Mouse (Mus musculus): ENCODE results near the gene Ggt5. TPM values are rescaled to one million over a fixed set of nuclear protein-coding genes. Genes with fewer than 3 reads are reported as not detected.

Ggt5 gene
- polyA plus RNA-seq, 1 experiment from 2014 or later = 3.9 TPM

DNA sequence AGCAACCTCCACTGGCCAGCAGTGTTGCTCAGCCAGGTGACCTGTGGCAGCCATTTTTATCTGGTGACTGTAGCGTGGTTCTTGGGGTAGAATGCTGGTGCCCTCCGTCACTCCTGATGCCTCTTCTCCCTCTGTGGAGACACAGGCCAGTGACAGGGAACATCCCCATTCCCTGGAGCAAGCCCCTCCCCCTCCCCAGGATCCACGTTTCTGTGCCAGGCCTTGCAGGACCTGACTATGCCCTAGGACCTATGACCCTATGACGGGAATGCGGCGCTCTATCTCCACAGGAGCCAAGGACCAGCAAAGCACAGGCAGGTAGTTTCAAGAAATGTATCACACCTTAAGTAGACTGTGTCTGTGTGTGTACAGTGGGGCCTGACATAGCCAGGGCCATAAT is 59.0 kb downstream of the Ggt5 start:
- no peak for ATAC-seq (ENCODE audit: low FRiP score, low TSS enrichment)
- Histone ChIP-seq H3K9ac (ENCODE audit: low read depth, low read length) (no peak overlapping the region), H3K27ac (ENCODE audit: low read depth, low read length) (no peak overlapping the region), H3K4me2 (replicated peaks; ENCODE audit: low read depth, low read length) (no peak overlapping the region), H3K9me3 (ENCODE audit: control insufficient read depth, low read length) (no peaks in the 10 kb centered on the region), H3K4me3 (ENCODE audit: low read length) (no peak overlapping the region), H3K27me3 (ENCODE audit: control insufficient read depth, insufficient read depth, low read length) (no peaks in the 10 kb centered on the region), H3K4me1 (ENCODE audit: control insufficient read depth, insufficient read depth, low read length) (peaks cover 9% of the 10 kb centered on the region), H3K36me3 (ENCODE audit: control insufficient read depth, insufficient read depth, low read length) (peaks cover 36% of the 10 kb centered on the region)
- 90% methylated on average over 6 of the region's 6 CpGs for WGBS

DNA sequence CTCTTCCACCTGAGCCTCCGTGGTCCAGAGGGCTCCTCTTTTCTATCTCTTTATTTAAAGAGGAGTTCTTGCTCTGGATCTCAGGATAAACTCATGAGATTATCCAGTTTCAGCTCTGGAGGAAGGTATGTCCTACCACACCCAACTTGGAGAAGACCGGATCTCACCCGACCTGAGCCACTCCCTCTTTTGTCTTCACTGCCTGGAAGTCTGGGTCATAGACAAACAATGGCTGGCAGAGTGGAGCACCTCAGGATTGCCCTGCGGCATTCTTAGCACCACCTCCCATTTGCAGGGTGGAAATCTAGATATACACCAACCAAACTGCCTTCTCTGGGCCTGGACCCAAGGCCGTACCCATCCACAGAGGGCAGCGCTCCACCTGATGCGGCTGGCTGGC is 59.9 kb downstream of the Ggt5 start:
- ATAC-seq (ENCODE audit: low FRiP score, low TSS enrichment) = no peak
- no peak overlapping the region for H3K4me2 ChIP-seq (replicated peaks; ENCODE audit: low read depth, low read length)
- 0 out of 2 replicates have a peak, but pooled peaks cover under 1% of the 10 kb centered on the region for H3K4me1 ChIP-seq (ENCODE audit: control insufficient read depth, insufficient read depth, low read length)
- H3K4me3 ChIP-seq (ENCODE audit: low read length) = no peak overlapping the region
- WGBS = 96% methylated on average over 7 of the region's 7 CpGs
- no peaks in the 10 kb centered on the region for H3K27me3 ChIP-seq (ENCODE audit: control insufficient read depth, insufficient read depth, low read length)
- no peaks in the 10 kb centered on the region for H3K9me3 ChIP-seq (ENCODE audit: control insufficient read depth, low read length)
- peaks cover 45% of the 10 kb centered on the region for H3K36me3 ChIP-seq (ENCODE audit: control insufficient read depth, insufficient read depth, low read length)
- H3K9ac ChIP-seq (ENCODE audit: low read depth, low read length) = no peak overlapping the region
- no peak overlapping the region for H3K27ac ChIP-seq (ENCODE audit: low read depth, low read length)

DNA sequence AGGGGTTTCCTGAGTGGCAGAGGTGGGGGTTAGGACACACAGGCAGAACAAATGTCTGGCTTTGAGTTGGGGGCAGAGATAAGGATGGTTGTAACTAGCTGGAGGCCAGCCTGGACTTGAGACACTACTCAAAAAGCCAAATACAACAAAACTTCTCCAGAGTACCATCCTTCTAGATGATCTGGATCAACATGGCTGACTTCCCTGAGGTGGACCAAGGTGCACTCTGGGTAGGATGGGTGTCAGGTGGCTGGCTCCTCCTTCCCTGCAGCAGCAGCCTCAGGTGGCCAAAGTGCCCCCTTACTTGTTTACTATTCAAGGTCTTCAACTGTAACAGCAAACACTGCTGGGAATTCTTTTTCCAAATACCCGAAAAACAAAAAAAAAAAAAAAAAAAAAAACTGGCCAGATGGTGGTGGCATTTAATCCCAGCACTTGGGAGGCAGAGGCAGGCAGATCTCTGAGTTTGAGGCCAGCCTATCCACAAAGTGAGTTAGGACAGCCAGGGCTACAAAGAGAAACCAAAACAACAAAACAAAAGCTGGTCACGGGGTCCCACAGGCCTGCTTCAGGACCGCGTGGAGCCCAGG is 60.4 kb downstream of the Ggt5 start:
- Histone ChIP-seq H3K9ac (ENCODE audit: low read depth, low read length) (no peak overlapping the region), H3K9me3 (ENCODE audit: control insufficient read depth, low read length) (no peaks in the 10 kb centered on the region), H3K4me1 (ENCODE audit: control insufficient read depth, insufficient read depth, low read length) (no peaks in the 10 kb centered on the region), H3K27ac (ENCODE audit: low read depth, low read length) (no peak overlapping the region), H3K4me3 (ENCODE audit: low read length) (no peak overlapping the region), H3K36me3 (ENCODE audit: control insufficient read depth, insufficient read depth, low read length) (peaks cover 50% of the 10 kb centered on the region), H3K27me3 (ENCODE audit: control insufficient read depth, insufficient read depth, low read length) (no peaks in the 10 kb centered on the region), H3K4me2 (replicated peaks; ENCODE audit: low read depth, low read length) (no peak overlapping the region)
- 94% methylated on average over 4 of the region's 4 CpGs for WGBS
- no peak for ATAC-seq (ENCODE audit: low FRiP score, low TSS enrichment)

DNA sequence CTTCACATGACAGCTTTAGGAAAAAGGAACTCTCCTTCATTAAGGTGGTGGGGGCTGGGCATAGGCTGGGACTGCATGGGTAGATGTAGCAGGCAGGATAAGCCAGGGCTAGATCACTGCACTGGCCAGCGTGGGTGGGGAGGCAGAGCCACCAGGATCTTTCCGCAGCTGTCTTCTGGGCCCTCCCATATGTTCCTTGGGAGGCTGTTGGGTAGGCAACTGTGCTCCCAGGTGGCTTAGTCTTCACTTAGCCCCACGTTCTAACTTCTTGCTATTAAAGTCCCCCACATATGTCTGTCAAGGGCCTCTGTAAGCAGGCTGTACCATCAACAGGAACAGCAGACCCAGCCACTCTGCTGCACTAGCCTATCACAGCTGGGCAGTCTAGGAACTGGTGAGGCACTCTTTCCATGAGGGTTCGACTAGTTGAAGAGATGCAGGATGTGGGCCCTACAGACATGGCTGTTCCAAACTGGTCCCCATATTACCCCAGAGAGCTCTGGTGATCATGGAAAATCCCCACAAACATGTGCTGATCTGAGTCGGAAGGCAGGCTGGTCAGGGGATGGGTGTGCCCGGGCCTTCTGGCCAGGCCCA is 61.3 kb downstream of the Ggt5 start:
- 89% methylated on average over 6 of the region's 6 CpGs for WGBS
- Histone ChIP-seq H3K4me3 (ENCODE audit: low read length) (no peak overlapping the region), H3K9me3 (ENCODE audit: control insufficient read depth, low read length) (no peaks in the 10 kb centered on the region), H3K36me3 (ENCODE audit: control insufficient read depth, insufficient read depth, low read length) (peaks cover 58% of the 10 kb centered on the region), H3K4me2 (replicated peaks; ENCODE audit: low read depth, low read length) (no peak overlapping the region), H3K27me3 (ENCODE audit: control insufficient read depth, insufficient read depth, low read length) (no peaks in the 10 kb centered on the region), H3K9ac (ENCODE audit: low read depth, low read length) (no peak overlapping the region), H3K27ac (ENCODE audit: low read depth, low read length) (no peak overlapping the region), H3K4me1 (ENCODE audit: control insufficient read depth, insufficient read depth, low read length) (no peaks in the 10 kb centered on the region)
- no peak for ATAC-seq (ENCODE audit: low FRiP score, low TSS enrichment)

DNA sequence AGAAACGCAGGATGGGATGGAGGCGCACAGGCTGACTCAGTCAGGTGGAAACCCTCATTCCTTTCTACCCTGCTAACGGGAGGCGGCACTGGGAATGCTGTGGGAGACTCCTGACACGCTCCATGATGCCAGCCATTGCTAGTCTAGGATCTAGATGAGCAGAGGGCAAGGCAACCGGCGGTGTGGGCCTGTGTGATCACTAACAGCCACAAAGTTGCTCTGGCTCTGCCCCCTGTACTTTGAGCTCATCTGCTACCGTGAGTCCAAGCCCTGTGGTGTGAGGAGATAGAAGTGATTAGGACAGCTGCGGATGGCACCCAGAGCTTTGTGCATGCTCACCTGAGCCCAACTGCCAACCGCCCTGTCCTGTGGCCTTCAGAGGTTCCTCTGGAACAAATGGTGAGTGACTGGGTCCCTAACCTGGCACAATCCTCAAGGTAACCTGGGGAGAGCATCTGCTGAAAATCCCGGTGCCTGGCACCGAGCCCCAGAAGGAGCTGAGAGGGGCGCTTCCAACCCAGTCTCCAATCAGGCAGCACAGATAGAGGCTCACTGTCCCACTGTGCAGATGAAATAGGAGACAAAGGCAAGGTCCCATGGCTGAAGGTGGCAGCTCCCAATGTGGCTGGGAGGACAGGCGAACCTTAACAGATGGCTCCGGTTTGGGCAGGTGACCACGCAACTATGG is 62.4 kb downstream of the Ggt5 start:
- H3K36me3 ChIP-seq (ENCODE audit: control insufficient read depth, insufficient read depth, low read length) = peaks cover 67% of the 10 kb centered on the region
- no peak overlapping the region for H3K27ac ChIP-seq (ENCODE audit: low read depth, low read length)
- H3K4me2 ChIP-seq (replicated peaks; ENCODE audit: low read depth, low read length) = no peak overlapping the region
- WGBS = 94% methylated on average over 16 of the region's 16 CpGs
- H3K9me3 ChIP-seq (ENCODE audit: control insufficient read depth, low read length) = no peaks in the 10 kb centered on the region
- H3K4me1 ChIP-seq (ENCODE audit: control insufficient read depth, insufficient read depth, low read length) = no peaks in the 10 kb centered on the region
- no peak overlapping the region for H3K4me3 ChIP-seq (ENCODE audit: low read length)
- no peak for ATAC-seq (ENCODE audit: low FRiP score, low TSS enrichment)
- H3K27me3 ChIP-seq (ENCODE audit: control insufficient read depth, insufficient read depth, low read length) = no peaks in the 10 kb centered on the region
- H3K9ac ChIP-seq (ENCODE audit: low read depth, low read length) = no peak overlapping the region

DNA sequence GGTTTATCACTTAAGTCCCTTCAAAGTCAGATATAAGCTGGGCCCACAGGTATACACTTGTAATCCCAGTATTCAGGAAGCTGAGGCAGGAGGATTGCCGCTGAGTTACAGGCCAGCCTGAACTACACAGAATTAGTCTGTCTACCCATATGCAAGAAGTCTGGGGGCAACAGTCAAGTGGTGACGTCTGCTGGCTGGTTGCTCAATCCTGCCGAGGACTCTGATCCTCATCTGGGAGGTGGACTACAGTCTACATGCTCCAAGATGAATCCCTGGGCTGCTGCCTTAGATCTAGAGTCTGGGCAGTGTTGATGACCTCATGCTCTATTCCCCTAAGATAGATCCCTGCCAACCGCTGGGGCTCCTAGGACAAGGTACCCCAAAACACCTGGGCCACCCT is 64.9 kb downstream of the Ggt5 start:
- Histone ChIP-seq H3K4me2 (replicated peaks; ENCODE audit: low read depth, low read length) (no peak overlapping the region), H3K9me3 (ENCODE audit: control insufficient read depth, low read length) (no peaks in the 10 kb centered on the region), H3K9ac (ENCODE audit: low read depth, low read length) (no peak overlapping the region), H3K4me1 (ENCODE audit: control insufficient read depth, insufficient read depth, low read length) (no peaks in the 10 kb centered on the region), H3K36me3 (ENCODE audit: control insufficient read depth, insufficient read depth, low read length) (peaks cover 89% of the 10 kb centered on the region), H3K27me3 (ENCODE audit: control insufficient read depth, insufficient read depth, low read length) (no peaks in the 10 kb centered on the region), H3K4me3 (ENCODE audit: low read length) (no peak overlapping the region), H3K27ac (ENCODE audit: low read depth, low read length) (no peak overlapping the region)
- 92% methylated on average over 4 of the region's 4 CpGs for WGBS
- ATAC-seq (ENCODE audit: low FRiP score, low TSS enrichment) = no peak

DNA sequence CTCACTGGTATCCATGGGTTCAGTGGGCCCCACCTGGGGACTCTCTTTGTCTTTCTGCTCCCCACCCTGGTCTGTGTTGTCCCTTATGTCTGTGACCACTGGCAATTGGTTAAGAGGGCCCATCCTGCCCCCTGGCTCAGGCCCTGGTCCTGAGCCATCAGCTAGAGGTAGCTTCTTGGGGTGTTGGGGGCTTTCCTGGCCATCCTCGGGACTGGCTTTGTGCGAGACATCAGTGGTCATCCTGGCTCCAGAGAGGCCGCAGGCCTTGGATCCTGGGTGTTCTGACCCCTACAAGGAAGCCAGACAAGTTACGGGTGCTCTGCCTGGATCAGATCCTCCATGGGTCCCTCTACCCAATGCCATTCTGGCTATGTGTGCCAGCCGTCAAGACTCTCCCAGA is 68.0 kb downstream of the Ggt5 start:
- H3K9ac ChIP-seq (ENCODE audit: low read depth, low read length) = no peak overlapping the region
- 88% methylated on average over 5 of the region's 5 CpGs for WGBS
- no peak for ATAC-seq (ENCODE audit: low FRiP score, low TSS enrichment)

DNA sequence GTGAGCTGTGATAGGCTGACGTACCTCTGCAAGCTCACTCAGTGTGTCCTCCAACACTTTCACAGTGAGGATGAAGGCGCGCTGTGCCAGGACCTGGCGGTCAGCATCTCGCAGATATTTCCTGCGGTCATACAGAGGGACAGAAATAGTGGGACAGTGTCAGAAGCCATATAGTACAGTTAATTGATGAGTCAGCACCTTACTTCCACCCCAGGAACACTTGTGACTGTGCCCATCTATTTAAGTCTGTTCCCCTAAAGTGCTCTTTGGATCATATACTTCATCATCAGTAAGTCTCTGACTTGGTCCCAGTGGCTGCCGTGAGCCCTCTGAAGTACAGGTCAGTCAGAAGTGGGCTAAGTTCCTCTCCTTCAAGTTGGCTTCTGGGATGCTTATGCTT is 68.6 kb downstream of the Ggt5 start:
- Histone ChIP-seq H3K9me3 (ENCODE audit: control insufficient read depth, low read length) (no peaks in the 10 kb centered on the region), H3K27me3 (ENCODE audit: control insufficient read depth, insufficient read depth, low read length) (no peaks in the 10 kb centered on the region), H3K4me1 (ENCODE audit: control insufficient read depth, insufficient read depth, low read length) (no peaks in the 10 kb centered on the region), H3K4me3 (ENCODE audit: low read length) (no peak overlapping the region), H3K27ac (ENCODE audit: low read depth, low read length) (no peak overlapping the region), H3K36me3 (ENCODE audit: control insufficient read depth, insufficient read depth, low read length) (peaks cover 71% of the 10 kb centered on the region), H3K9ac (ENCODE audit: low read depth, low read length) (no peak overlapping the region), H3K4me2 (replicated peaks; ENCODE audit: low read depth, low read length) (no peak overlapping the region)
- ATAC-seq (ENCODE audit: low FRiP score, low TSS enrichment) = no peak
- 96% methylated on average over 7 of the region's 7 CpGs for whole genome bisulfite sequencing

More for the DNA sequence above, 68.0 kb downstream of the Ggt5 start:
- no peak overlapping the region for H3K27ac ChIP-seq (ENCODE audit: low read depth, low read length)
- H3K9me3 ChIP-seq (ENCODE audit: control insufficient read depth, low read length) = no peaks in the 10 kb centered on the region
- H3K4me1 ChIP-seq (ENCODE audit: control insufficient read depth, insufficient read depth, low read length) = no peaks in the 10 kb centered on the region
- no peak overlapping the region for H3K4me2 ChIP-seq (replicated peaks; ENCODE audit: low read depth, low read length)
- H3K36me3 ChIP-seq (ENCODE audit: control insufficient read depth, insufficient read depth, low read length) = peaks cover 73% of the 10 kb centered on the region
- H3K27me3 ChIP-seq (ENCODE audit: control insufficient read depth, insufficient read depth, low read length) = no peaks in the 10 kb centered on the region
- H3K4me3 ChIP-seq (ENCODE audit: low read length) = no peak overlapping the region

DNA sequence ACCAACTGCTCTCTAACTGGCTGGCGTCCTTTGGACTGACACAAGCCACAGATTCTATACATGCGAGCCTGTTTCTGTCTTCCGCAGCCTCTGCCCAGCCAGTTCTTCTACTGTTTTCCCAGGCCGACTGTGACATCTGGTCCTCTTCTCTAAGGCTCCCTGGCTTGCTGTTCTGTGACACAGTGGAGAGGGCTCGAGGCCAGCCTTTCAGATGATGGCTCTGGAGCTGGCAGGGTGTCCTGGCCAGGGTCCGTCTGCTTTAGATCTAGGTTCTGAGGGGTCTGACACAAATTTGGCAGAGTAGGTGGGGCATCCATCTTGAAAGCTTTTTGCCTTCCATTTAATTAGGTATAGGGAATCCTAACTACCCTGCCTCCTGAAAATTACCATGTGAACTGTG is 72.2 kb downstream of the Ggt5 start:
- 85% methylated on average over 6 of the region's 6 CpGs for WGBS
- no peak overlapping the region for H3K4me3 ChIP-seq (ENCODE audit: low read length)
- no peaks in the 10 kb centered on the region for H3K9me3 ChIP-seq (ENCODE audit: control insufficient read depth, low read length)
- H3K4me2 ChIP-seq (replicated peaks; ENCODE audit: low read depth, low read length) = no peak overlapping the region
- peaks cover 42% of the 10 kb centered on the region for H3K36me3 ChIP-seq (ENCODE audit: control insufficient read depth, insufficient read depth, low read length)
- no peak overlapping the region for H3K9ac ChIP-seq (ENCODE audit: low read depth, low read length)
- no peak for ATAC-seq (ENCODE audit: low FRiP score, low TSS enrichment)
- no peak overlapping the region for H3K27ac ChIP-seq (ENCODE audit: low read depth, low read length)
- no peaks in the 10 kb centered on the region; the same call in 1 of the 2 replicates for H3K4me1 ChIP-seq (ENCODE audit: control insufficient read depth, insufficient read depth, low read length)
- H3K27me3 ChIP-seq (ENCODE audit: control insufficient read depth, insufficient read depth, low read length) = no peaks in the 10 kb centered on the region
